Mouse (Mus musculus) myocyte (in vitro differentiated cells): ENCODE results near the gene Nod1.

ENCODE experiments used
- CEBPB ChIP-seq: IDR thresholded peaks from 2 replicates; pipeline ENCODE4 v1.6.1; 2011; ENCODE audit warnings: mild to moderate bottlenecking, moderate library complexity; ENCODE audit not compliant: poor library complexity, insufficient read depth, severe bottlenecking
- E2F4 ChIP-seq: IDR thresholded peaks from one replicate; pipeline ENCODE4 v1.6.1; 2011; ENCODE audit warnings: mild to moderate bottlenecking, control low read depth, moderate library complexity; ENCODE audit not compliant: insufficient read depth
- MAX ChIP-seq: IDR thresholded peaks from one replicate; pipeline ENCODE4 v1.6.1; 2011; ENCODE audit warnings: low read depth, mild to moderate bottlenecking, control low read depth
- MYOD1 ChIP-seq, 3 experiments: IDR thresholded peaks; one replicate each; pipeline ENCODE4 v1.6.1; 2011; ENCODE audit warnings: control low read depth in 2 of 3, low read depth in 2 of 3, mild to moderate bottlenecking in 2 of 3, moderate library complexity in 1 of 3; ENCODE audit not compliant: insufficient read length in 2 of 3, control insufficient read depth in 1 of 3
- MYOG ChIP-seq, 3 experiments: IDR thresholded peaks; one replicate each; pipeline ENCODE4 v1.6.1; 2011; ENCODE audit warnings: control low read depth in 2 of 3, low read depth in 2 of 3, mild to moderate bottlenecking in 2 of 3; ENCODE audit not compliant: insufficient read length in 2 of 3, control insufficient read depth in 1 of 3, insufficient read depth in 1 of 3
- POLR2A ChIP-seq: IDR thresholded peaks from one replicate; pipeline ENCODE4 v1.6.1; 2011; ENCODE audit warnings: low read depth, mild to moderate bottlenecking, control low read depth, moderate library complexity; ENCODE audit not compliant: insufficient read length
- POLR2AphosphoS2 ChIP-seq: IDR thresholded peaks from one replicate; pipeline ENCODE4 v1.6.1; 2011; ENCODE audit warnings: low read depth, control low read depth; ENCODE audit not compliant: insufficient read length
- SRF ChIP-seq: IDR thresholded peaks from one replicate; pipeline ENCODE4 v1.6.1; 2011; ENCODE audit warnings: low read depth; ENCODE audit not compliant: control insufficient read depth, insufficient read length
- TCF12 ChIP-seq: IDR thresholded peaks from one replicate; pipeline ENCODE4 v1.6.1; 2011; ENCODE audit warnings: mild to moderate bottlenecking, control low read depth; ENCODE audit not compliant: poor library complexity, insufficient read depth, severe bottlenecking
- TCF3 ChIP-seq: IDR thresholded peaks from one replicate; pipeline ENCODE4 v1.6.1; 2011; ENCODE audit warnings: low read depth, control low read depth; ENCODE audit not compliant: insufficient read length
- USF1 ChIP-seq: IDR thresholded peaks from one replicate; pipeline ENCODE4 v1.6.1; 2011; ENCODE audit warnings: low read depth, mild to moderate bottlenecking, control low read depth, moderate library complexity

GRCm38 (mm10) chr6:54983526-54984050, 11.2 kb upstream of the Nod1 start:
- no peak for TF ChIP-seq MAX
- no peak for TF ChIP-seq MYOG (IDR thresholded peaks at IDR 0.05; ENCODE audit: control insufficient read depth in 1 of 3, insufficient read depth in 1 of 3, insufficient read length in 2 of 3, low read depth in 2 of 3)
- no peak for TF ChIP-seq CEBPB
- TF ChIP-seq POLR2AphosphoS2, result no peak
- TF ChIP-seq POLR2A, result no peak
- TF ChIP-seq USF1, result no peak
- no peak for TF ChIP-seq MYOD1 (IDR thresholded peaks at IDR 0.05; ENCODE audit: control insufficient read depth in 1 of 3, insufficient read length in 2 of 3, low read depth in 2 of 3)
- no peak for TF ChIP-seq E2F4
- no peak for TF ChIP-seq TCF3
- no peak for TF ChIP-seq SRF
- no peak for TF ChIP-seq TCF12
